Mouse (Mus musculus) myocyte (in vitro differentiated cells): Measurements from ENCODE around the gene Aqp5.

ENCODE experiments used
- CEBPB ChIP-seq: IDR thresholded peaks from 2 replicates; pipeline ENCODE4 v1.6.1; 2011; ENCODE audit warnings: mild to moderate bottlenecking, moderate library complexity; ENCODE audit not compliant: poor library complexity, insufficient read depth, severe bottlenecking
- E2F4 ChIP-seq: IDR thresholded peaks from one replicate; pipeline ENCODE4 v1.6.1; 2011; ENCODE audit warnings: mild to moderate bottlenecking, control low read depth, moderate library complexity; ENCODE audit not compliant: insufficient read depth
- MAX ChIP-seq: IDR thresholded peaks from one replicate; pipeline ENCODE4 v1.6.1; 2011; ENCODE audit warnings: low read depth, mild to moderate bottlenecking, control low read depth
- MYOD1 ChIP-seq, 3 experiments: IDR thresholded peaks; one replicate each; pipeline ENCODE4 v1.6.1; 2011; ENCODE audit warnings: control low read depth in 2 of 3, low read depth in 2 of 3, mild to moderate bottlenecking in 2 of 3, moderate library complexity in 1 of 3; ENCODE audit not compliant: insufficient read length in 2 of 3, control insufficient read depth in 1 of 3
- MYOG ChIP-seq, 3 experiments: IDR thresholded peaks; one replicate each; pipeline ENCODE4 v1.6.1; 2011; ENCODE audit warnings: control low read depth in 2 of 3, low read depth in 2 of 3, mild to moderate bottlenecking in 2 of 3; ENCODE audit not compliant: insufficient read length in 2 of 3, control insufficient read depth in 1 of 3, insufficient read depth in 1 of 3
- POLR2A ChIP-seq: IDR thresholded peaks from one replicate; pipeline ENCODE4 v1.6.1; 2011; ENCODE audit warnings: low read depth, mild to moderate bottlenecking, control low read depth, moderate library complexity; ENCODE audit not compliant: insufficient read length
- POLR2AphosphoS2 ChIP-seq: IDR thresholded peaks from one replicate; pipeline ENCODE4 v1.6.1; 2011; ENCODE audit warnings: low read depth, control low read depth; ENCODE audit not compliant: insufficient read length
- SRF ChIP-seq: IDR thresholded peaks from one replicate; pipeline ENCODE4 v1.6.1; 2011; ENCODE audit warnings: low read depth; ENCODE audit not compliant: control insufficient read depth, insufficient read length
- TCF12 ChIP-seq: IDR thresholded peaks from one replicate; pipeline ENCODE4 v1.6.1; 2011; ENCODE audit warnings: mild to moderate bottlenecking, control low read depth; ENCODE audit not compliant: poor library complexity, insufficient read depth, severe bottlenecking
- USF1 ChIP-seq: IDR thresholded peaks from one replicate; pipeline ENCODE4 v1.6.1; 2011; ENCODE audit warnings: low read depth, mild to moderate bottlenecking, control low read depth, moderate library complexity

- TF ChIP-seq MAX (no peak), TCF12 (no peak), POLR2A (no peak), MYOD1 (IDR thresholded peaks at IDR 0.05; ENCODE audit: control insufficient read depth in 1 of 3, insufficient read length in 2 of 3, low read depth in 2 of 3) (no peak), SRF (no peak), USF1 (no peak), POLR2AphosphoS2 (no peak), MYOG (IDR thresholded peaks at IDR 0.05; ENCODE audit: control insufficient read depth in 1 of 3, insufficient read depth in 1 of 3, insufficient read length in 2 of 3, low read depth in 2 of 3) (no peak), CEBPB (no peak), E2F4 (no peak)
These were observed 23.2 kb upstream of the Aqp5 start for GRCm38 (mm10) chr15:99567371-99567770.
